Mouse (Mus musculus) liver, postnatal 0 days (tissue): ENCODE measurements around the gene Utrn.

Experiments
- CTCF ChIP-seq: sonication (generic); IDR thresholded peaks from 2 replicates; pipeline ENCODE4 v1.5.1; 2016; ENCODE audit warnings: antibody characterized with exemption, low read depth
- EP300 ChIP-seq: IDR thresholded peaks from 2 replicates; pipeline ENCODE4 v1.6.1; 2016; ENCODE audit warnings: antibody characterized with exemption, low read depth, mild to moderate bottlenecking

DNA sequence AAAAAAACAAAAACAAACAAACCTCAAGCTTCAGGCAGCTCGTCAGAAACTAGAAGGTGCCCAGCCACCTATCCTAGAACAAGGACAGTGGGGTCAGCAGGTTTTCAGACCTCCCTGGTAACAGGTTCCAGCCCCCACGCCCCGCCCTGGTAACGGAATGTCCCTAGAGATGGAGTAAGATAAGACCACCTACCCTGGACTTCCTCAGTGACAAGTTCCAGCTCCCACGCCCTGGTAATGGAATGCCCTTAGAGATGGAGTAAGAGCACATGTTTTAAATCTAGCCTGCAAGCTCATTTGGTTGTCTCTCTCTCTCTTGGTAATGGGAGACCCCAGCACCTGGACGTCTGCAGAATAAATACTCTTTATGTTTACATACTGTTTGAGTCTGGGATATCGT is 46.7 kb upstream of the Utrn start:
- TF ChIP-seq CTCF (no peak), EP300 (no peak)
